Mouse (Mus musculus) gastrocnemius, postnatal 10 days (tissue): Measurements from ENCODE around the gene Rsph10b. TPM values are rescaled to one million over a fixed set of nuclear protein-coding genes. Genes with fewer than 3 reads are reported as not detected.

ENCODE experiments used
- DNase-seq: peaks from one replicate; pipeline ENCODE4 v3.0.0; 2021; ENCODE audit warnings: mixed read lengths
- total RNA-seq, 2 experiments: library from RNA; stranded (reverse); gene quantifications; 2 replicates each; pipeline ENCODE4 v1.2.3; 2021

Gene Rsph10b
- total RNA-seq, 2 experiments from 2014 or later = 1.2 to 1.5 TPM

DNA sequence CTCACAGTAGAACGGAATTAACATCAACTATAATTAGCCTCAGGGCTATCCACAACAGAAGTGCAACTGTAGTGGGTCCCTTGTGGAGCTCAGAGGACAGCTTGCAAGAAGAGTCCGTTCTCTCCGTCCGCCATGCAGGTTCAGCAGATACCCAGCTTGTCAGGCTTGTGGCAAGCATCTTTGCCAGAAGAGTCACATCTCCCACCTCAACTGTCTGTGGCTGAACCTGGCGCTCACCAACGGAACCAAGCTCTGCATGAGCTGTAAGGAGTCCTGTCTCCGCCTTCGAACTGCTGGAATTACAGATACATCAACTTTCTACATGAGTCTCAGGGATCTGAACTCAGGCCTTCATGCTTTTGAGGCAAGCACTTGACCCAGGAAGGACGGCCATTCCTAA is 3.3 kb downstream of the Rsph10b start:
- DNase-seq = no peak

DNA sequence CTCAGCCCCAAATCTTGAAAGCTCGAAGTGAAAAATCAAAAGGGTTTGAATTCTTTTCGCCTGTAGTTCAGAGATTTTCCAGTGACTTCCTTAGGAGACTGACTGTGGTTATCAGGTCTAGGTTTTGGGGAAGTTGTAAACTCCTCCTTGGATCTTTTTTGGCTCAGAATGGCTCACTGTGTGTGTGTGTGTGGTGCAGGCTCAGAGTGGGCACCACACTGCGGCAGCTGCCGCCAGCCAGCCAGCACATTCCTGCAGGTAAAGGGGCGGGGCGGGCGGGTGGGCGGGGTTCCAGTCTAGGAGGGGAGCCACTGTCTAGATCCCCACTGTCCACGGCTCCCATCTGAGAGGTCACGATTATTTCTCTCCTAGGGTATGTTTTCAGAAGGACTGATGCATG is 8.8 kb downstream of the Rsph10b start:
- DNase-seq = no peak

GRCm38 (mm10) chr5:143943231-143944125 is 10.6 kb downstream of the Rsph10b start:
- no peak for DNase-seq

DNA sequence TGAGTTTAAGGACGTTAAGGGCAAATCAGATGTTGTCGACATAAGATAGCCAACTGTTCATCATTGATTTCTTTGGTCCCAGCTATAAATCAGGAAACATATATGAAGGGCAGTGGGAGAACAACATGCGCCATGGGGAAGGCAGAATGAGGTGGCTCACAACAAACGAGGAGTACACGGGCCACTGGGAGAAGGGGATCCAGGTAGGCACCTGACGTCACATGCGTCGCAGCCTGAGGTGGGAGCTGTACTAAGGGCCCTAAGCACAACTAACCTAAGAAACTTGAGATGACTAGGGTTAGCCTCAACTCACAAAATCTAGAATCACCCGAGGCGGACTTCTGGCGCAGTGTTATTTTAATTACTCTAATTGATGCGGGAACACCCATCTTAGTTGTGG is 15.5 kb downstream of the Rsph10b start:
- DNase-seq = no peak

DNA sequence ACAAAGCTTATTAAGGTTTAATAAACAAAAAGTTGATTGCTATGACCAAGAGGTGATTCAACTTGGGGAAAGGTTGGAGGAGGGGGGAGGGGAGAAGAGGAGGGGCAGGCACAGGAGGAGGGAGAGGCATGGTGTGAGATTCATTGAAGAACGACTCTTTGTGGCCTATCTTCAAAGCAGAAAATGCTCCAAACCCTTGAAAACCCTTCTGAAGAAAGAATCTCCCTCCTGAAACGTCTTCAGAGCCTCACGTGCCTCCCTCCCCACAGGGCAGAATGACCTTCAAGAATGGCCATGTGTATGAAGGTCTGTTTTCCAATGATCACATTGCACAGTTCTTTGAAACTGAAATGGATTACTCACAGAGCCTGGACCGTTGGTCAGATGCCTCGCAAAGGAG is 17.2 kb downstream of the Rsph10b start:
- DNase-seq = no peak

GRCm38 (mm10) chr5:143957101-143957500 is 24.3 kb downstream of the Rsph10b start:
- no peak for DNase-seq

DNA sequence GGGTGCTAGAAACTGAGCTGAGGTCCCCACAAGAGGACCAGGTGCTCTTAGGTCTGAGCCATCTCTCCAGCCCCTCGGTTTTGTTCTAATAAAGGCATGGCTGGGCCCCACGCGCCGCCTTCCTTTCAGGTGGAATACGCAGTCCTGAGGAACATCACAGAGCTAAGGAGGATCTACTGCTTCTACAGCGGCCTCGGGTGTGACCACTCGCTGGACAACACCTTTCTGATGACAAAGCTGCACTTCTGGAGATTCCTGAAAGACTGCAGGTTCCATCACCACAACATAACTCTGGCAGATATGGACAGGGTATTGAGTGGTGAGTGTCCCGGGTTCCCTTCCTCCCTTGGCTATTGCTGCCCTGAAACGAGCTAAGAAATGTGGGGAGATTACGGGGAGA is 26.7 kb downstream of the Rsph10b start:
- DNase-seq = no peak

DNA sequence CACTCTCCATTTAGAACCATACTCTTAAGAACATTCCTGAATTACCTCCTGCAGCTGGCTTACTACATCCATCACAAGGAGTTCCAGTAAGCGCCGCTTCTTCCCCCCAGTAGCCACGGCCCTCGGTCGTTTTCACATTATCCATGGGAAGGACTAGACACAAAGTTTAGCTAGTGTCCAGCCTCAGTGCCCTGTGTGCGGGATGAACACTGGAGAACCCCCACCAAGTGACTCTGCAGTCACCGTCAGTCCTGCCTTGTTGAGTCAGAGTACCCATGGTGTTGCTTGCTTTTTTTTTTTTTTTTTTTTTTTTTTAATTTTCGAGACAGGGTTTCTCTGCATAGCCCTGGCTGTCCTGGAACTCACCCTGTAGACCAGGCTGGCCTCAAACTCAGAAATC is 28.3 kb downstream of the Rsph10b start:
- DNase-seq = no peak

GRCm38 (mm10) chr5:143965586-143966345 is 32.9 kb downstream of the Rsph10b start:
- DNase-seq = no peak

GRCm38 (mm10) chr5:143966671-143967070 is 33.8 kb downstream of the Rsph10b start:
- no peak for DNase-seq

- no peak for DNase-seq
Measured at GRCm38 (mm10) chr5:143972628-143973027, 39.8 kb downstream of the Rsph10b start.

DNA sequence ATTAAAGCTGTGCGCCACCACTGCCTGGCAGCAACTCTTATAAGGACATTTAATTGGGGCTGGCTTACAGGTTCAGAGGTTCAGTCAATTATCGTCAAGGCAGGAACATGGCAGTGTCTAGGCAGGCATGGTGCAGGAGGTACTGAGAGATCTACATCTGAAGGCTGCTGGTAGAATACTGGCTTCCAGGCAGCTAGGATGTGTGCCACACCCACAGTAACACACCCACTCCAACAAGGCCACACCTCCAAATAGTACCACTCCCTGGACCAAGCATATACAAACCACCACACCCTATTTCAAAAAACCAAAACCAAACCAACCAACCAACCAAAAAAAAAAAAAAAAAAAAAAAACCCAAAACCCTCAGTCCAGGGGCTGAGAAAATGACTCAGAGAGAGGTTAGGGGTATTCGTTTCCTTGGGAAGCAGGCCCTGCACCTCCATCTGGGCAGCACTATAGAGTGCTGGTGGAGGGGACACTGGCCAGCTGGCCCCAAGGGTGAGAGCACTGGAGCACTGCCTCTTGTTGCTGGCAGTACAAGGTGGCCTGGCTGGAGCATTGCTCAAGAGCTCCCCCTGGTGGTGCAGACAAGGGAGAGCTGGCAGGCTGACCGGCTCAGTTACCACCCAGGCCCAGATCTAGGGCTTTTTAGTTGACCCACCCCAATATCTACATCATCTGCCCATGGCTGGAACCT is 42.2 kb downstream of the Rsph10b start:
- DNase-seq = peak; percentile 76

DNA sequence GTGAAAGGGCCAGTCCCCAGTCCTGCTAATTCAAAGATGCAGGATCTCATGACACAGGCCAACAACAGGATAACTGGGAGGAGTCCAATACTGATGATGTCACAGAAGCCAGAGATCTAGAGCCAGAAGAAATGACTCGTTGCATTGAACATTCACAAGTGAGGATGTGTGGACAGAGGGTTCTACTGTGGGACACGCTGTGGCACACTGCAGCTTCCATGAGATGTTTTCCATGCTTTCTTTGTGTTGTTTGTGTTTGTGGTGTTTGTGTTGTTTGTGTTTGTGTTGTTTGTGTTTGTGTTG is 42.7 kb downstream of the Rsph10b start:
- no peak for DNase-seq

GRCm38 (mm10) chr5:143976232-143976631 is 43.4 kb downstream of the Rsph10b start:
- DNase-seq = no peak

DNA sequence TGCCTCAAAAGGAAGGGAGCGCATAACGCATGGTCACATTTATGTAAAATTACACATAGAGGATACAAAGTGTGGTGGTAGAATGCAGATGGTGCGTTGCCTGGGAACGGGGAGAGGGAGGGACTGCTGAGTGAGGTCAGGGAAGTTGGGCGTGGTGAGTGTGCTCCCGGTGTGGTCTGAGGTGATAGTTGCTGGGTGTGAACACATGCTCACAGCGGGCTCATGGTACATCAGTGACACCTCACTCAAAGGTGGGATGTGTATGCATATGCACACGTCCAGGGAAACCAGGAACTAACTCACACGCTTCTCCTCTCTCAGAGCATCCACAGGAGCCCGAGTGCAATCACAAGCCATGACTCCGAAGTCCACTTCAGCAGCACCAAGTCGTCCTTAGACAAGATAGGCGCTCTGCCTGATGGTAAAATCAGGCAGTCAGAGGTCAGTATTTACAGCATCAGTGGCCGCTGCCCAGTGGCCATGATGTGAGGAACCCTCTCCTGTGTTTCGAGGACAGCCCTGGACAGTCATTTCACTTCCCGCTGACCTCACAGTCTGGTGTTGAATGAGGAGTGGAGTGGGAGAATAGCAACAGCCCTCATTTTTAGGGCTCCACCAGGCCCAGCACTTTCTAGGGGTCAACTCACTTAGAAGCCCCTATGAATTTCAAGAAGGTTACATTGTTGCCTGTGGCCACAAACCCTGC is 44.0 kb downstream of the Rsph10b start:
- no peak for DNase-seq

- DNase-seq = no peak
Measured at GRCm38 (mm10) chr5:143980858-143981257, 48.0 kb downstream of the Rsph10b start.

GRCm38 (mm10) chr5:143982361-143982760 is 49.5 kb downstream of the Rsph10b start:
- DNase-seq = no peak

- DNase-seq = no peak
Measured at GRCm38 (mm10) chr5:143985381-143985780, 52.5 kb downstream of the Rsph10b start.

DNA sequence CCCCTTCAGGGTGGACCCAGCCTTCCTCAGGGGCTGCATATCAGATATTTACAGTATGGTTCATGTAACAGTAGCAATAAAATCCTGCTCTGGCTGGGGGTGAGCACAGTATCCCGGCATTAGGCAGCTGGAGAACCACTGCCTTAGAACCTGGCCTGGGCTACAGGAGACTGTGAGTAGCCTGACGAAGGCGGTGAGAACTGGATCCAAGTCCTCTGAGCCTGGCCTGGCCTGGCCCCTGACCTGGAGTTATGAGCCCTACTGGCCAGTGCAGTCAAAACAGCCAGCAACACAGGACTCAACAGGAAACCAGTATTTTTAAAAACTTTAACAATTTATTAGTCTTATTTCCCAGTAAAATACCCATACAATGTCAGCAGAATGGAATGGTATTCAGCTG is 54.8 kb downstream of the Rsph10b start:
- DNase-seq = no peak

GRCm38 (mm10) chr5:143989046-143989445 is 56.2 kb downstream of the Rsph10b start:
- no peak for DNase-seq

DNA sequence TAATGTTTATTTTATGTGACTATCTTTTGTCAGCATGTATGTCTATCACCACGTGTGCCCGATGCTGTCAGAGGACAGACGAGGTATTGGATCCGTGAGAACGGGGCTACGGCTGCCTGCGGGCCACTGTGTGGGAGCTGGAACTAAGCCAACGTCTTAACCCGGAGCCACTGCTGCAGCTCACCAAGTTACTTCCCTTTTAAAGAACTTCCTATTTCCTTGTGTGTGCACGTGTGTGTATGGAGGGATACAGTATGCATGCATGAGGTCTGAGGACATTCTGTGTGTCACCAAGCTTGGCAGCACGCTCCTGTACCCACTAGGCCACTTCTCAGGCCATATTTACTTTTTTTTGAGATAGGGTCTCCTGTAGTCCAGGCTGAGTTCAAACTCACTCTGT is 57.3 kb downstream of the Rsph10b start:
- no peak for DNase-seq

DNA sequence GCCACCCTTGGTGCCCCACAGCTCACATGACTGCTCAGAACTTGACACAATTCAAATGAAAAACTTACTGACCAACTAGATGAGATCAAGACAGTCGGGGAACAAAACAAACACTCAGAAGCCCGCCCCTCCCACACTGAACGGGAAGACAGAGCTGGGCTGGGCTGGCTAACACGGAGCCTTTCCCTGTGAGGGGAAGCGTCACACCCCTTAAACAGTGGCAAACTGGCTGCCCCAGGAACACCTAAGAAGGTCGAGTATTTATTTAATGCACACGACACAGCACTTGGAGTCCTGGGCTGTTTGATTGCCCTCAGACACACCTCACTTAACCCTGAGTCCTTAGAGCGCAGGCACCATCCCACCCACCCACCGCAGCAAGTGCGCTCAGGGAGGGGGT is 59.8 kb downstream of the Rsph10b start:
- no peak for DNase-seq
